Mouse (Mus musculus): Measurements from ENCODE around the gene Dnajc7. TPM values are rescaled to one million over a fixed set of nuclear protein-coding genes. Genes with fewer than 3 reads are reported as not detected.
"Not testable (repeated sequence)": the region's sequence is repeated elsewhere in the genome, so short reads cannot be mapped to it uniquely, and the experiment has no call there.

The Dnajc7 gene
- polyA plus RNA-seq, 1 experiment from 2014 or later = 277 TPM

DNA sequence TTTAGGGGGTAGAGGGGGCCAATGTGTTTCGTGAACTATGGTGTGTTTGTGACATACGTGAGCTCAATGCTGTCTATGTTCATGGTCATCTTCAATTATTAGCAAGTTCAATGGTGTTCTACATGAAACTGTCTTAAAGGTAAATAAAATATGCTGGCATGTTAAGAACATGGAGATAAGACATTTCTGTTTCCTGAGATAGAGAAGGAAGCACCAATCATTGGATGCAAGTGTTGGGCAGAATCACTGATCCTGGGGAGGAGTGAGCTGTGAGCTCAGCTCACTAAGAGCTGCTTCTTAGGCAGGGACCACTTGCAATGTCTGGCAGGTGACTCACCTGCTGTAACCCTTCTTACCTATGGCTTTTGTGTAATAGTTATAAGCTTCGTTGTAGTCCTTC lies 18.6 kb downstream of the Dnajc7 start:
- no peak overlapping the region for H3K4me2 ChIP-seq
- H3K27me3 ChIP-seq = no peaks in the 10 kb centered on the region
- no peaks in the 10 kb centered on the region for H3K4me1 ChIP-seq
- whole genome bisulfite sequencing = 94% methylated on average over 3 of the region's 3 CpGs
- no peak overlapping the region for H3K27ac ChIP-seq
- no peak overlapping the region for H3K9ac ChIP-seq
- H3K4me3 ChIP-seq = no peak overlapping the region
- ATAC-seq (ENCODE audit: insufficient number of reproducible peaks, insufficient read depth, low FRiP score, low TSS enrichment, low read depth) = no peak
- peaks cover 64% of the 10 kb centered on the region for H3K36me3 ChIP-seq
- H3K9me3 ChIP-seq = no peaks in the 10 kb centered on the region

DNA sequence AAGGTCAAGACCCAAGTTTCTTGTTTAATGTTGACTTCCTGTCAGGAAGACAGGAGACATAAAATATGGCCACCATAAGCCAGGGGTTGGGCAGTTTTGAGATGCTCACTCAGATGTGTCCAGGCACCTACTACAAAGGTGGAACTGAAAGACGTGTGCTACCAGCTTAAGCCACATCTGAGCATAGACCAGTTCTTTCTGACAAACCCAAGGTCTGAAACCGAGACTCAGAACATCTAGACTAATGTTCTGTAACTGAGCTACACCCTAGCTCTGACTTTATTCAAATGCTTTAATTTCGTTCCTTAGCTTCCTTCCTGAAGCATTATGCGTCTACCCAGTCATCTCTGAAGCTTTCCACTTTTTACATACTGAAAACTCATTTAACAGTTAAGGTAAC lies 21.9 kb downstream of the Dnajc7 start:
- 88% methylated on average over 4 of the region's 4 CpGs for WGBS
- Histone ChIP-seq H3K9me3 (no peaks in the 10 kb centered on the region), H3K4me1 (no peaks in the 10 kb centered on the region), H3K27ac (no peak overlapping the region), H3K36me3 (peaks cover 87% of the 10 kb centered on the region), H3K4me3 (no peak overlapping the region), H3K9ac (no peak overlapping the region), H3K27me3 (no peaks in the 10 kb centered on the region), H3K4me2 (no peak overlapping the region)
- ATAC-seq (ENCODE audit: insufficient number of reproducible peaks, insufficient read depth, low FRiP score, low TSS enrichment, low read depth) = no peak

DNA sequence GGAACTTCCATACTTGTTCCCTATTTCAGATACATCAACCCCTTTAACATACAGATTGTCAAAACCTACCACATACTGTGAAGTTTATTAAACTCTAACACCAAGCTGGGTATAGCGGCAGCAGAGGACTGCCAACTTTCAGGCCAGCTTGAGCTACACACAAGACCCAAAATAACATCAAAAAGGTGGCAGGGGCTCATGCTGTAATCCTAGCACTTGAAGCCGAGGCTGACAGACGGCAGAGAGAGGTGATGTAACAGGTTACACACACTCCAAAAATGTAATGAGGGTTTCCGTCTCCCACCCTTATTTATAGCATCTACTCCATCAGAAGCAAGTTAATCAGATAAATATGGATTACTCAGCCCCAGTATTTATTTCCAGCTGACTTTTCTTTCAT lies 24.4 kb downstream of the Dnajc7 start:
- no peak overlapping the region for H3K4me3 ChIP-seq
- H3K4me2 ChIP-seq = no peak overlapping the region
- H3K27ac ChIP-seq = no peak overlapping the region
- no peak for ATAC-seq (ENCODE audit: insufficient number of reproducible peaks, insufficient read depth, low FRiP score, low TSS enrichment, low read depth)
- no peaks in the 10 kb centered on the region for H3K27me3 ChIP-seq
- no peak overlapping the region for H3K9ac ChIP-seq
- WGBS = 79% methylated on average over 4 of the region's 4 CpGs
- no peaks in the 10 kb centered on the region for H3K9me3 ChIP-seq
- H3K4me1 ChIP-seq = no peaks in the 10 kb centered on the region
- H3K36me3 ChIP-seq = peaks cover 96% of the 10 kb centered on the region

DNA sequence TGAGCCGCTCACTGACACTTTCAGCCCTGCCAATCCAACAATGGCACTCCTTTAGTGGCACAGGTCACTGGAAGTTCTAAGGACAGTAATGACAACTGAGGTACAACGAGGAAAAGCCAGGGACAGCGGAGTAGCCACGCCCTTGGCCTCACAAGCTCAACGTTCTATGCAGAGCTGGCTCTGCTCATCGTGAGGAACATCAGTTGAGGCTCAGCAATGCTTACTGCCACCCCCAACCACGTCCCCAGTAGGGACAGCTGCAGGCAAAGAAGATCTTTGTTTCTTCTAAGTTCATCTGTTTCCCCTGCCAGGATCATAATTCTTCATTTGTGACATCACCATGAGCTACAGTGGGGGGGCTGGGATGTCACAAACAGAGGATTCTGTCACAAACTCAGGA lies 25.4 kb downstream of the Dnajc7 start:
- H3K27ac ChIP-seq = no peak overlapping the region
- no peak for ATAC-seq (ENCODE audit: insufficient number of reproducible peaks, insufficient read depth, low FRiP score, low TSS enrichment, low read depth)
- WGBS = 93% methylated on average over 7 of the region's 7 CpGs

DNA sequence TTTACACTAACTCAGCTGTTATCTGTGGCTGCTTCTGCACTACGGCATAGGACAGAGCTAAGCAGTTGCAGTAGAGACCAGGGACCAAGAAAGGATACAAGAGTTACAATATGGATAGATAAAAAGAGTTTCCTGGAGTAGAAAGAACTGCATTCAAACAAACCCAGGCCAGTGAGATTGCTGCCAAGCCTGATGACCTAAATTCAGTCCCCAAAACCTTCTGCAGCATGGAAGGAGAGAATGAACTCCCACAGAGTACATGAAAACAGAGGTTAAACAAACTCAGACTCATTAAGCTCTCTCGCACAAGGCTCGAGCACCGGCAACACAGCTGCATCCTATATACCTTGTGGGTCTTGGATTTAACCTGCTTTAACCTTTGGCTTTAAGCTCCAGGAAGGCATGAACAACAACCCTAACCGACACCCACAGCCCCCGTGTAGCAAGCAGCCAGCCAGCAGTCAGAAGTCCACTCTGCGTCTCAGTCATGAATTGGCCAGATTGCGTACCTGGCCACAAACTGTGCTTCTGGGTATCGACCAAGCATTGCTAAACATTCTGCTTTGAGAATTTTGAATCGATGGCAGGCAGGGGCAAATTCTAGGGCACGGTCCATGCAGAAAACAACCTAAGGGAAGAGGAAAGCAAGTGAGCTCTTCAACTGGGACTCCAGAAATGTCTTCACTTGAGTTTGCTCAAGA lies 27.5 kb downstream of the Dnajc7 start:
- Histone ChIP-seq H3K4me2 (no peak overlapping the region), H3K4me1 (no peaks in the 10 kb centered on the region), H3K27me3 (no peaks in the 10 kb centered on the region), H3K36me3 (peaks cover 94% of the 10 kb centered on the region), H3K27ac (no peak overlapping the region), H3K4me3 (no peak overlapping the region), H3K9ac (no peak overlapping the region), H3K9me3 (no peaks in the 10 kb centered on the region)
- WGBS = 87% methylated on average over 11 of the region's 11 CpGs
- no peak for ATAC-seq (ENCODE audit: insufficient number of reproducible peaks, insufficient read depth, low FRiP score, low TSS enrichment, low read depth)

More for the DNA sequence above, 25.4 kb downstream of the Dnajc7 start:
- H3K4me1 ChIP-seq = no peaks in the 10 kb centered on the region
- no peak overlapping the region for H3K4me3 ChIP-seq
- no peak overlapping the region for H3K4me2 ChIP-seq
- no peaks in the 10 kb centered on the region for H3K9me3 ChIP-seq
- H3K9ac ChIP-seq = no peak overlapping the region
- no peaks in the 10 kb centered on the region for H3K27me3 ChIP-seq
- peaks cover 95% of the 10 kb centered on the region for H3K36me3 ChIP-seq

DNA sequence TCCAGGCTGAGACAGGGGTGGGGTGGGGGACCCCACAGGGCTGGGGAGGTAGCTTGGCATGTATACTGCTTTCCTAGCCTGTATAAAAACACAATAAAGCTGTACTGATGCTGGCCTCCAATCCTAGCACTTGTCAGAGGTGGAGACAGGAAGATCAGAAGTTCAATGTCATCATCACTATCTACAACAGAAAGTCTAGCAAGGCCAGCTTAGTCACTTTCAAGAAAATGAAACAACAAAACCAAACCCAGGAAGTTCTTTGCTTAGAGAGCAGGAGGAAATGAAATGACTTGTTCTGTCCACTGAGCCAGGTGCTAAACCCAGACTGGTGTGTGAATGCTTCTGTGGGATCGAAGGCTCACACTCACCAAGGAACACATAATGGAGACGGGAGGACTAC lies 31.5 kb downstream of the Dnajc7 start:
- Histone ChIP-seq H3K27me3 (no peaks in the 10 kb centered on the region), H3K4me2 (no peak overlapping the region), H3K9ac (no peak overlapping the region), H3K4me1 (no peaks in the 10 kb centered on the region), H3K36me3 (peaks cover 97% of the 10 kb centered on the region), H3K9me3 (no peaks in the 10 kb centered on the region), H3K27ac (no peak overlapping the region), H3K4me3 (no peak overlapping the region)
- WGBS = 91% methylated on average over 2 of the region's 2 CpGs
- no peak for ATAC-seq (ENCODE audit: insufficient number of reproducible peaks, insufficient read depth, low FRiP score, low TSS enrichment, low read depth)

DNA sequence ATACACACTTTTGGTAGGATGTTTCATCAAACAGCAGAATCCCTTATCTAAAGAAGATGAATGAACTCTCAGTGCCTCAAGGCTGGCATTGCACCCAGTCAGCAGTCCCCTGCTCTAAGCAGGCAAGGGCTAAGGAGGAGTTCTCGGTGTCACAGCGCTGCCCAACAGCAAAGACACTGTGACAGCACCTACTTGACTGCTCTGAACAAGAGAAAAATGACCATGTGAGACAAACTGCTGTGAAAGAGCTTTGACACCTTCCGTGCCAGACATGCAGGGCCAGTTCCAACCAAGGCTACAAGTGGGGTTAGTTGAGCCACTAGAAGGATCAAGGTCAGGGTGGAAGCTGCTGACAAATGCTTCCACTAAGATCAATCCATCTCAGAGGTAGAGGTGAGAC lies 34.8 kb downstream of the Dnajc7 start:
- H3K4me1 ChIP-seq = no peaks in the 10 kb centered on the region
- H3K9me3 ChIP-seq = no peaks in the 10 kb centered on the region
- peaks cover 99% of the 10 kb centered on the region for H3K36me3 ChIP-seq
- H3K4me3 ChIP-seq = no peak overlapping the region
- no peak overlapping the region for H3K9ac ChIP-seq
- no peaks in the 10 kb centered on the region for H3K27me3 ChIP-seq
- no peak for ATAC-seq (ENCODE audit: insufficient number of reproducible peaks, insufficient read depth, low FRiP score, low TSS enrichment, low read depth)
- no peak overlapping the region for H3K27ac ChIP-seq
- no peak overlapping the region for H3K4me2 ChIP-seq
- WGBS = 96% methylated on average over 3 of the region's 3 CpGs

DNA sequence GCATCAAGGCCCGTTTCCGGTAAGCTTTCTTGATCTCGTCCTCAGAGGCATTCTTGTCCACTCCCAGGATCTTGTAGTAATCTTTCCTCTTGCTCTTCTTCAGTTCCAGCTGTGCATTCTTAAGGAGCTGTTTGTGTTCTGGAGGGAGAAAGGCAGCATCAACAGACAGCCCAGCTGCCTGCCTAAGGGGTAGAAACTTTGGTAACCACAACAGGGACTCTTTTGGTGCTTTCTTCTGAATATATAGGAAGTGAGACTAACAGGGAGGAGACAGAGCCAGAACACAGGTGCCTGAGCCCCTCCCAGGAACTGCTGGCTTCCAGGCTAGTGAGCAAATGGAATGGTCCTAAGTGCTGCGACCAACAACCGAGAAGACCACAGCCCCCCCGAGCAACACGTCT lies 35.4 kb downstream of the Dnajc7 start:
- no peak overlapping the region for H3K4me3 ChIP-seq
- H3K4me1 ChIP-seq = no peaks in the 10 kb centered on the region
- H3K9ac ChIP-seq = no peak overlapping the region
- peaks cover 99% of the 10 kb centered on the region for H3K36me3 ChIP-seq
- no peaks in the 10 kb centered on the region for H3K9me3 ChIP-seq
- ATAC-seq (ENCODE audit: insufficient number of reproducible peaks, insufficient read depth, low FRiP score, low TSS enrichment, low read depth) = no peak
- no peak overlapping the region for H3K4me2 ChIP-seq
- WGBS = 91% methylated on average over 7 of the region's 7 CpGs
- H3K27me3 ChIP-seq = no peaks in the 10 kb centered on the region
- no peak overlapping the region for H3K27ac ChIP-seq

DNA sequence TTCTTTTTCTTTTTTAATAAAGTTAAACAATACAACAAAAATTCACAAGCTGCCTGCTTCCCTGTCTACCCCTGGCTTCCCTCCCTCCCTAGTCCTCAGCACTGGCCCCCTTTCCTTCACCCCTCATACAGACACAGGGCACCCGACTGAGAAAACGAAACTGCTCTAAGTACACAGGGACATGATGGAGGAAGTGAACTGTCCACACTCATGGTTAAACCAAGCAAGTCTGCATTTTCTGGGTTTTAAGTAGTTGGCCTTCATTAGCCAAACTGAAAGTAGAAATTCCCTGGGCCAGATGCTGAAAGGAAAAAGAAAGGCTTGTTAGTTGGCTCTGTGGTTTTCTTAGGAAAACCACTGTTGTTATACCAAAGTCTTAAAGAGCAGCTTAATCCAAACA lies 37.1 kb downstream of the Dnajc7 start:
- Histone ChIP-seq H3K27ac (no peak overlapping the region), H3K27me3 (no peaks in the 10 kb centered on the region), H3K36me3 (peaks cover 99% of the 10 kb centered on the region), H3K9me3 (no peaks in the 10 kb centered on the region), H3K4me1 (peaks cover 3% of the 10 kb centered on the region; the same call in 1 of the 2 replicates), H3K9ac (no peak overlapping the region), H3K4me3 (no peak overlapping the region), H3K4me2 (no peak overlapping the region)
- WGBS = 90% methylated on average over 2 of the region's 2 CpGs
- no peak for ATAC-seq (ENCODE audit: insufficient number of reproducible peaks, insufficient read depth, low FRiP score, low TSS enrichment, low read depth)

DNA sequence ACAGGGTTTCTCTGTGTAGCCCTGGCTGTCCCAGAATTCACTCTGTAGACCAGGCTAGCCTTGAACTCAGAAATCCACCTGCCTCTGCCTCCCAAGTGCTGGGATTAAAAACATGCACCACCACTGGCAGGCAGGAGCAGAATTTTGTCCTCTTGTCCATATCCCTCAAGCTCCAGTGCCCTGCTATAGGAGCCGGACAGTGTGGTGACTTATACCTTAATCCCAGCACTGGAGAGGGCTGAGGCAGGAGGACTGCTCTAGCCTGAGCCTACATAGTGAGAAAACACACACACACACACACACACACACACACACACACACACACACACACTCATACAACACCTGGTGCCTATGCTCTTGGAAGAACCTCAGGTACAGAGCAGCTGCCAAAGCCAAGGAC lies 37.6 kb downstream of the Dnajc7 start:
- peak; percentile 38; the same call in 1 of the 2 replicates for ATAC-seq (ENCODE audit: insufficient number of reproducible peaks, insufficient read depth, low FRiP score, low TSS enrichment, low read depth)
- H3K36me3 ChIP-seq = peaks cover 97% of the 10 kb centered on the region
- not testable (repeated sequence) for H3K27ac ChIP-seq, H3K4me1 ChIP-seq, H3K9me3 ChIP-seq, H3K4me2 ChIP-seq, H3K4me3 ChIP-seq, H3K27me3 ChIP-seq, H3K9ac ChIP-seq
- WGBS = 96% methylated on average over 1 of the region's 1 CpGs

DNA sequence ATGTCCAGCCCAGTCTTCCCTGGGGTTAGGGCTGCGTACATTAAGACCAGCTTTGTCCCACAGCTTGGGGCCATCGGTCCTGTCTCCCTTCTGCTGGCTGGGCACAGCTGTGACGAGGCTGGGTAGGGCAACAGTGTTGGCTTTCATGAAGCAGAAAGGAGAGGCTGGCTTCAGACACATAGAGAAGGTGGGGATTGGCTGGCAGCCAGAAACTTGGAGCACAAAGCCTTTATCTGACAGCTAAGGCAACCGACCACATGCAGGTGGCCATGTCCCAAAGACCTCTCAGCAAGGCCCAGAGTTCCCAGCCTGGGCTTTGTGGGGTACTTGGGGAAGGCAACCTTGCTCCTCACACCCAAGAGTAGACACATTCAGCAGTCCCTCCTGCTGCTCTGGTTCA lies 38.2 kb downstream of the Dnajc7 start:
- Histone ChIP-seq H3K4me3 (no peak overlapping the region), H3K4me1 (peaks cover 6% of the 10 kb centered on the region; the same call in 1 of the 2 replicates), H3K4me2 (no peak overlapping the region), H3K9ac (no peak overlapping the region), H3K36me3 (peaks cover 90% of the 10 kb centered on the region), H3K27ac (no peak overlapping the region), H3K27me3 (no peaks in the 10 kb centered on the region), H3K9me3 (no peaks in the 10 kb centered on the region)
- no peak for ATAC-seq (ENCODE audit: insufficient number of reproducible peaks, insufficient read depth, low FRiP score, low TSS enrichment, low read depth)
- 85% methylated on average over 4 of the region's 4 CpGs for WGBS

DNA sequence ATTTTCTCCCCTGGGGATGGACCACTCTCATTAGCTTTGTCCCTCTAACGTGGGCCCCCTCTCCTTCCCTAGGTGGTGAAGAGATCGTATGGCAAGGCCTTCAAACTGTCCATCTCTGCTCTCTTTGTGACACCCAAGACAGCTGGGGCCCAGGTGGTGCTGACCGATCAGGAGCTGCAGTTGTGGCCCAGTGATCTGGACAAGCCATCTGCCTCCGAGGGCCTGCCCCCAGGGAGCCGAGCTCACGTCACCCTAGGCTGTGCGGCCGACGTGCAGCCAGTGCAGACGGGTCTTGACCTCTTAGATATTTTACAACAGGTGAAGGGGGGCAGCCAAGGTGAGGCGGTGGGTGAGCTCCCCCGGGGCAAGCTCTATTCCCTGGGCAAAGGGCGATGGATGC lies 39.7 kb downstream of the Dnajc7 start:
- H3K4me2 ChIP-seq = no peak overlapping the region
- no peak for ATAC-seq (ENCODE audit: insufficient number of reproducible peaks, insufficient read depth, low FRiP score, low TSS enrichment, low read depth)
- H3K27ac ChIP-seq = no peak overlapping the region
- H3K4me3 ChIP-seq = no peak overlapping the region
- peaks cover 80% of the 10 kb centered on the region for H3K36me3 ChIP-seq
- 91% methylated on average over 13 of the region's 13 CpGs for WGBS
- peaks cover 18% of the 10 kb centered on the region for H3K4me1 ChIP-seq
- no peak overlapping the region for H3K9ac ChIP-seq
- no peaks in the 10 kb centered on the region for H3K9me3 ChIP-seq
- no peaks in the 10 kb centered on the region for H3K27me3 ChIP-seq

Data from embryonic facial prominence, embryonic 13.5 days (tissue).